Mouse (Mus musculus) cerebellum, adult 2 months (tissue): ENCODE data around the gene Gnb5.
A peak's percentile ranks its signal among the peaks of the same experiment; 100 is the strongest.

ENCODE experiments used
- CTCF ChIP-seq: fragments of 200-500 bp; IDR thresholded peaks from 2 replicates; pipeline ENCODE4 v1.5.1; 2011; ENCODE audit warnings: low read depth, mild to moderate bottlenecking, control low read depth, low read length, moderate library complexity, borderline replicate concordance; ENCODE audit not compliant: insufficient read depth
- POLR2A ChIP-seq: fragments of 200-500 bp; IDR thresholded peaks from 2 replicates; pipeline ENCODE4 v1.6.1; 2011; ENCODE audit warnings: low read length, control low read depth, borderline replicate concordance; ENCODE audit not compliant: insufficient read depth

DNA sequence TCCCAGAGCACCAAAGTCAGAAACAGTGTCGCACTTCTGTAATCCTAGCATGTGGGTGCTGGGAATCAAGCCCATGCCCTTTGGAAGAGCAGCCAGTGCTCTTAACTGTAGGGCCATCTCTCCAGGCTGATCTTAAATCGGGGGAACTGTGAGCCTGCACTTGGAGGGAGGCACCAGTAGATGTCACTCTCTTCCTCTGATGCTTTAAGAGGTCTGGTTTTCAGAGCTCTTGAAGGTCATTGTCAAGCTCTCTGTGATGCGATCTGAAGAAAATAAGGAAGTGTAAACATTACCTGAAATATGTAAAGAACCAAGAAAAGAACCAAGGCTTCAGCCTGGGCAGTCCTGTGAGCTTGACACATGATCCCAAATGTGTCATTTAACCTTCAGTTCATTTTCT is 23.3 kb upstream of the Gnb5 start:
- TF ChIP-seq CTCF (peak; percentile 94), POLR2A (no peak)
